Mouse (Mus musculus) megakaryocyte, adult 5-6 weeks (primary cell): Measurements from ENCODE around the gene Slc38a10. TPM values are rescaled to one million over a fixed set of nuclear protein-coding genes. Genes with fewer than 3 reads are reported as not detected.

Source experiments
- ATAC-seq: 2 replicates; pipeline ENCODE4 v1.8.0; 2016; ENCODE audit warnings: mild to moderate bottlenecking, inconsistent platforms; ENCODE audit not compliant: poor library complexity, severe bottlenecking
- total RNA-seq, 2 experiments: library from RNA; stranded (forward) in 1 of 2; stranded (reverse) in 1 of 2; fragments of 153-499, 151-499 nt in 1 of 2; fragments of 221-1000, 200-1000 nt in 1 of 2; gene quantifications; 2 replicates each; pipeline versions ENCODE4 v1.2.3 to v1.2.4; 2015 to 2017

Gene Slc38a10
- total RNA-seq, 2 experiments from 2014 or later = 27.7 to 32.6 TPM

DNA sequence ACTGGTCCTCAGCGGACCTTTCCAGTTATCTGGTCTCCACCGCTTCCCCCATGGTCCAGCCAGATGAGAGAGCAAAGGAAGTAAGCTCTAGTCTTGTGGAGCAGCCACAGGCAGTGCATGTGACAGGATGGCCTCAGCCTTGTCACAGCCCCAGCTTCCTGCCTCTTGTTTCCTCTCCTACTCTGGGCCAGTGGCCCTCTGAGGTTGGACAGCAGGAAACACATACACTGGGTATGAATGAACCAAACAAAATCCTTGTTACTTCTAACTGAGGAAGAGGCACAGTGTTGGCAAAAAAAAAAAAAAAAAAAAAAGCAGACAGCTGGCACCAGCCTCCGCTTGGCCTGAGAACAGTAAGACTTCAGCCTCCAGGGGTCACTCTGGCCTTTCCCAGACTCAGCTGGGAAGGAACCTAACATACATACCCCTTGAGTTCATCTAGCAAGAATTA lies 8.5 kb downstream of the Slc38a10 start:
- peak; percentile 95 for ATAC-seq

DNA sequence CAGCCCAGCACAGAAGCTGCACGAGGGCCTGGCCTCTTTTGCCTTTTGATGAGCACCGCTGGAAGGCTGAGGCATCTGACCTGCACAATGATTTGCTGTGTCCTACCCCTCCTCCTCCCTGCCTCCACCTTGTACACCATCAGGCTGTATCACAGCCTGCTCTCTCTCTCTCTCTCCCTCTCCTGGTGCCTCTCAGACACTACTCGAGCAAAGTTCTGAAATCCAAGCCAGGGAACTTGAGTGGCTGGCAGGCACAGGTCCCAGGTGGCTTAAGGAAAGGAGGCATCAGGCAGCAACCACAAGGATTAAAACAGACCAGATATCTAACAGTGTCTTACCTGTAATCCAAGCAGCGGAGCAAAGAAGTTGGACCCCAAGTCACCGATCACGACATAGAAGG lies 10.9 kb downstream of the Slc38a10 start:
- ATAC-seq = no peak

DNA sequence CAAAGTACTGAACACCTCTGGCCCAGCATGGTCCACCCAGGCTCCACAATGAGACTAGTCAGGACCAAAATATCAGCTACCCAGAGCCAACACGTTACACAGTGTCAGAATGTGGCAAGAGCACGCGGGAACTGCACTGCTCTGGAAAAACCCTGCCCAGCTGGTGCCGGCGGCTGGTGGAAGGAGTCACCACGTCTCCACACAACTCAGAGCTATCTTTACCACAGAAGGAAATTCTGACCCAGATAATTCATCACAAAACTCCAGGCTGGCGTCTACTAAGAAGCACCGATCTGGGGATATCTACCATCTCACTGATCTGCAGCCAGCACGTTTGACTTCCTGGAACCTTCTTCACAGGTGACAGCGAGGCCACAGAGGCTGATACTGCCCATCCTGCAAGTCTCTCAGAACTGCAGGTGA lies 11.8 kb downstream of the Slc38a10 start:
- ATAC-seq = no peak; the same call in 1 of the 2 replicates

DNA sequence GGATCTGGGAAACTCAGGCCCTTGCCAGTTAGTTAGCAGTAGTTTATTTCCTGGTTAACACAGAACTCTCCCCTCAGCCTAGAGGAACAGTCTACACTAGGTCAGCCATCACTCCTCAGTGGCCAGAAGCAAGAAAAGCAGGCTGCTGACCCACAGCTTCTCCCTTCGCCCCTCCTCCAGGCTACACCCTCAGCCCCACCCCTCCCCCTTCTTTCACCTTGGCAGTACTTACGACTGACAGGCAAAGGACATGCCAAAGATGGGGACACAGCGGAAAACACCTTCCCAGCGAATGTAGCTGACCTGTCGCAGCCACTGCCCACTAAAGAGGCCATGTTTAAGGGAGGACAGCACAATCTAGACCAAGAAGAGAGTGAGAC lies 13.5 kb downstream of the Slc38a10 start:
- ATAC-seq = no peak

DNA sequence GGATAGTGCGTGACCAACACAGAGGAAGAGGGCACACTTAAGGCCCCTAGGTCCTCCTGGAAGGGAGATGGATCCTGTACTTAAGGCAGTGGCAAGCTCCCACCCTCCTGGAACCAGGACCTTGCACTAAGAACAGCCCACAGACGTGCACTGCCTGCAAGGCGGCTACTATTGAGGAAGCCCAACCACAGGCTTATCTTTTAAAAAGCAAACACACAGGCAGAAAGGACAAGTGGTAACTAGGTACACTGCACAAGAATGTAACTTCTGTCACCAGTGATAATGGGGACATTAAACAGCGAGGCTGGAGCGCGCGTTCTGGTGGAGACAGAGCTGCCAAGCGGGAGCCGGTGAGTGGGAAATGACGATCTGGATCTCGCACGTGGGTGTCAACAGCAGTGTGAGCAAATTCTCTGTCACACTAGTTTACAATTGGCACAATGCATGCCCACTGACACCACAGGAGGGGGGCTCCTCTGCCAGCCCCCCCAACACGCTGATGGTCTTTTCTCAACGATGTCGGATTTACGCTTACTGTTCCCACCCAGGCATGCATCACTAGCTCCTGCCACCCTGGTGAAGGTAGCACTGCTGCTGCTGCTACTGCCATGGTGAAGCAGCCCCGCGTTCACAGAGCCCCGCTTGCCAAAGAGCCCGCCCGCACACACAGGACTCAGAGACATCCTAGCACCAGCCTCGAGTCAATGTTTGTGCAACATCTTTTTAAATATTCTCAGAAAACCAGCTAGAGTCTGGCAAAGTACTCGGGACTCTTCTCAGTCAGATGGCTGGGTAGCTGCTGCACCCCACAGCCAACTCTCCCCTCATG lies 14.1 kb downstream of the Slc38a10 start:
- 0 out of 2 replicates have a peak, but pooled peaks have one; percentile 19 for ATAC-seq

DNA sequence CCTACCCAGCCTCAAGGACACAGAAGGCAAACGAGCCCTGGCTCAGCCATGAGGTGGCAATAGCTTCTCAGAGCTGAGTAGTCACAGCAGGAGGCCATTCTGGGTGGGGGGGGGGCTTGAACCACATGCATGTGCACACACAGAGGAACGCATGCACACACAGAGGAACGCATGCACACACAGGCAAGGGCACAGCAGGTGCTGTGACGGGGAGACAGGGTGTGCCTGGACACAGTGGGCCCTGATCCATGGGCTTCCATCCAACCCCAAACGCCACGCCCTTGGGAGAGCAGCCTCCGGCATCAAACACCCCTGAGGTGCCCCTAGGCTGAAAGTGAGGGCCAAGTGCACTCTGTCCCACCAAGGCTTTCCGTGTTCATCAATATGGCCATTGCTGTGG lies 15.0 kb downstream of the Slc38a10 start:
- no peak for ATAC-seq

DNA sequence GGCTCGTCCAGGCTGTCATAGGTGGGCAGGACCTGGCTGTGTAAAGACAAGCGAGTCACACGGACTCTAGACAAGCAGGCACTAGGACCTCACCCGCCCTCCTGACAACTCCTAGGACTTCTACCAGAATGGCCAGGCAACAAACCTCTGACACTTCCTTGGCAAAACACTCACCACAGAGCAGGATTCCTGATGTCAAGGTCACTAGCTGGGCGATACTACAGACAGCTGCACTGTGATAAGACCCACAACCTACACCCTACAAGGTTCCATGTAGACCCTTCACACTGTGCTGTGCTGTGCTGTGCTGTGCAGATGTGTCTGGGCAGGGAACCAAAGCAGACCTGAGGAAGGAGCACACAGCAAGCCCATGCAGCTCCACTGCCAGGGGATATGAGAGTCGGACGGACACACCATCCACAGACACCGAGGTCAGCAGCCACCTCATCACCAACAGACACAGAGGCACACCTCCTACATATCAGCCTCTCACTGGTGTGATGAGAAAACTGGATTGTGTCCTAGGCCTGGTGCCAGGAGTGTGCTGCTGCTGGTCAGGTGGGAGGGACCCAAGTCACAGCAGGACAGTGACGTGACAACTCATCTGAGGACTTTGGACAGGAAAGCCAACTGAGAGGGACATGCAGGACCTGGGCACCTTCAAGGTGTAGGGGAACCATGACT lies 16.2 kb downstream of the Slc38a10 start:
- no peak for ATAC-seq

DNA sequence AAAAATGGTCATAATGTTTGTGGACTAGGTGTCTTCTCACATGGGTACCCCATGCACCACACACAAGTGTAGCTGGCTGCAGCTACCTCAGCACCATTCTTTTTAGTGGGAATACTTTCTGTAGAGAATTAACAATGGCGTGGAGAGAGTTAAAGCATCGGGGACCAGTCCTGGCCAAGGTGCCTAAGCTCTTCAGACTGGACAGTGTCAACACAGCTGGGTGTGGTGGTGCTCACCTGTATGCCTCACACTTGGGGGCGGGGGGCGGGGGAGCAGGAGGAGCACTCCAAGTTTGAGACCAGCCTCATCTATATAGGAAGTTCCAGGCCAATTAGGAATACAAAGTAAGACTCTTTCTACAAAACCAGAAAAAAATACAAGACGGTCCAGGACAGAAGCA lies 17.0 kb downstream of the Slc38a10 start:
- ATAC-seq = no peak

DNA sequence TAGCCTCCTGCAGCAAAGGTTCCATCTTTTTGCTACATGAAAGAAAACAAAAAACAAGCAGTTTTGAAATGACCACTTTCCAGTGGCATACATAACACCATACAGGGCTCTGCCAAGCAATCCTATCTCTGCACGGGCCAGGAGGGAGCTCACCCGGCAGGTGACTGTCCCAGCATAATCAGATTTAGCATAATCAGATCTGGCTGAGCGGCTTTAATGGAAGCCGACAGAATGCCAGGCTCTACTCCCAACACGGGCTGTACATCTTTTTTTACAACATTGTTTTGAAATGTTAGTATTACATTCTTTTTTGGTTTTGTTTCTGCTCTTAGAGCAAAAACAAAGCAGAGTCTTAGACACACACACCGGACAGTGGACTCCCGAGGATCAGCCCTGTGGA lies 21.9 kb downstream of the Slc38a10 start:
- ATAC-seq = no peak

DNA sequence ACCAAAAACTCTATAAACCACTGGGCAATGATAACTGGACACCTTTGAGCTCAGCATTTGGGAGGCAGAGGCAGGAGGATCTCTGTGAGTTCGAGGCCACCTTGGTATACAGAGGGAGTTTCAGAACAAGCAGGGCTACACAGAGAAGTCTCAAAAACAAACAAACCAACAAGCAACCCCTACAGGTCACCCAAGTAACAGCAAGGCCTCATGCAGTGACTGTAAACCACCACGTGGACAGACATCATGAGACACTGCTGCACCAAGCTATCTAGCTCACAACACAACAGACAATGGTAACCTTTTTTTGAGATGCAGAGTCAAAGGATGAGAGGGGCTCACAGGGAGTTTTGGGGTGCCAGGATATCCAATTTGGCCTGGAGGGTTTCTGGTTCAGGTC lies 24.3 kb downstream of the Slc38a10 start:
- ATAC-seq = no peak

DNA sequence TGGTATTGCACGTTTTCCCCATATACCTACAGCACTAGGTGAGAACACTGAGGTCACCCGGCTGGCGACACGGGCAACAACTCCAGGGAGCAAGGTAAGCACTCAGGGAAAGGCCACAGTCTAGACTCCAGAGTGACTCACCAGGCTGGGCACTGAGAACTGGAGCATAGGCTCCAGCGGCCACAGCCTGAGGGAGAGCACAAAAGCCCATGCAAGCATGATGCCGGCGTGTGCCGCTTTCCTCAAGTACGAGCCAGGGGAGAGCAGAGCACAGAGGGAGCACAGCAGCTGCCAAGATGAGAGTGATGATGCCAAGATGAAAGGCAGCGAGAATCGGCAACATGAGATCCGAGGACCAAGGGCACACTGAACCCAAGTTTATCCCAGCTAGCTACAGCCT lies 29.0 kb downstream of the Slc38a10 start:
- ATAC-seq = no peak

DNA sequence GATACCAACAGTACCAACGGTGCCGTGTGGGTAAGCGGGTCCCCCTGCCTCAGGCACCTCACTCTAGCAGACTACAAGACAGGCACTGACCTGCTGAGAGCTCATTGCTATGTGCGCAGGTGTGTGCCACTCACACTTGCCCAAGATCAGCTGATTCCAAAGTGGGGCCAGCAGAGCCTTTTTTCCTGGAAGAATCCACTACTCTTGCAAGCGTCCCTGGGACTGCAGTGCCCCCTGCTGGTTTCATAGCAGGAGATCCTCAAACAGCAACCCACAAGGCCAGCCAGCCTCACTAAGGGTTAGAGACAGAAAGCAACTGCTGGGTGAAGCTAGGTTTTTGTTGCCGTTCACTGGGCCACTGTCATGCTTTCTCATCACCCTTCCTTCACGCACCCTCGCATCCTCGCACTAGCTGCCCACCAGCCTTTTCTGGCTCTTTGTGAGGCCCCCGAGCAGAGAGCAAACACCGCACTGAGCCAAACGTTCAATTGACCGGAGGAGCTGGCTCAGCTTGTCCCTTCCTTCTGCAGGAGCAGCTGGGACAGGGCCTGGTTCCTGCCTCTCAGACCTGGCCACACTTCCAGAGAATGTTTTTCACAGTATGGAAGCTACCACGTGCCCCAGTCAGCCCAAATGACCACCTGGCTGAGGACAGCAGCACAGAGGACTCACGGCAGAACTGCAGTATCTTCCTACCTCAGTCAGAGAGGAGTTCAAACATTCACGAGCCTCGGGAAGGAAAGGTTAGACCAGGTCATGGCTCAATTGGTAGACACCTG lies 30.3 kb downstream of the Slc38a10 start:
- ATAC-seq = peak; percentile 35; the same call in 1 of the 2 replicates

DNA sequence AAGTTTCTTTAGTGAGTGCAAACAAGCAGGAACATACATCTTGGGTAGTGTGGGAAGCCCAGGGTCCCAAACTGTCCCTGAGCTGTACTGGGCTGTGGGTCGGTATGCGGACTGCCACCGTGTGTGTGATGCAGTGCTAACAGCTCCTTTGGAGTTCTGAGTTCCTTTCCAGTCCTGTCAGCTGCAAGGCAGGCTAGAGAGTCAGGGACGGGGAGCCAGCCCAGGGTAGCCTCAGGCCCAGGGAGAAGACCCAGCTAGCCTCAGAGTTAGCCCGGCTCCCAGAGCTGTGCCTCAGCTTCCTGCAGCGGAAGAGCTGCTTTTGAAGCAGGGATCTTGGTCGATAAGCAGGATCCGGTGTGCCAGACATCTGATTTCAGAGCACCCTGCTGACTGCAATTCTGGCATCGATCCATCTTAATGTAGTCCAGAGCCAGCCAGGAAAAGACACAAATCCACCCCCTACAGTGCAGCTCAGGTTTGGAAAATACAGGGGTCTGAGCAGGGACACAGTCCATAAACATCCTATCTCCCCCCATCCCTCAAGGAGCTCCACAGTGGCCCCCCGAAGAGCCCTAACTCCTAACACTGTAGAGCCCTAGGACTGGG lies 31.1 kb downstream of the Slc38a10 start:
- no peak for ATAC-seq

DNA sequence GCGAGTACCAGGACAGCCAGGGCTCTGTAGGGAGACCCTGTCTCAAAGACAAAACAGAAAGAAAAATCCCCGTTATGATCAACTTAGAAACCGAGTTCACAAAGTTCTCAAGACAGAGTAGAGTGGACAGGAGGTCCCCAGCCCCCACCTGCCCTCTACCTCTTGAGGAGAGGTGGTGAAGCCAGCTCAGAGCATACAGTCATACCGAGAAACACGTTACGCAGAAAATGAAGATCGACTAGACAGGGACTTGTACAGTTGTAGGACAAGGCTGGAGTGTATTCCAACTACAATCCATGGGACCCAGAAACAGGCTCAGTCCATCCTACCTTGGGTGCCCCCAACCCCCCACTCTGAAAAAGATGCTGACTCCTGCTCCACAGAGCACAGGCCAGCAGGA lies 32.0 kb downstream of the Slc38a10 start:
- no peak for ATAC-seq

DNA sequence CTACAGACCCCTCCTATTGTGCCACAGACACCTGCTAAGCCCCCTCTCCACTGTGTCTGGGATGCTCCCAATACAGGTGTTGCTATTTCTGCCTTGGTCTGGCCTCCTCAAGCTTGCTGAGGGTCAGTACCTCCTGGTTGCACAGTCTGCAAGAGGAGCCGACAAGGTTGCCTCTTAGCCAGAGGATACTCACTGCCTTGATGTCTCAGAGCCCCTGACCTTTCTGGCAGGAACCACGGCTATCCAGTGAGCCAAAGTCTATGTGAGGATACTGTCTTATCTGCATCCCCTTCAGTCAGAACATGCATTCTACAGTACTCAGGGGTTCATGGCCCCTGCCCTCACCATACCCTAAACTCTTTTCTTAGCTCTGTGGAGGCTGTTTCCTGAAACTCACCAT lies 33.5 kb downstream of the Slc38a10 start:
- no peak for ATAC-seq

DNA sequence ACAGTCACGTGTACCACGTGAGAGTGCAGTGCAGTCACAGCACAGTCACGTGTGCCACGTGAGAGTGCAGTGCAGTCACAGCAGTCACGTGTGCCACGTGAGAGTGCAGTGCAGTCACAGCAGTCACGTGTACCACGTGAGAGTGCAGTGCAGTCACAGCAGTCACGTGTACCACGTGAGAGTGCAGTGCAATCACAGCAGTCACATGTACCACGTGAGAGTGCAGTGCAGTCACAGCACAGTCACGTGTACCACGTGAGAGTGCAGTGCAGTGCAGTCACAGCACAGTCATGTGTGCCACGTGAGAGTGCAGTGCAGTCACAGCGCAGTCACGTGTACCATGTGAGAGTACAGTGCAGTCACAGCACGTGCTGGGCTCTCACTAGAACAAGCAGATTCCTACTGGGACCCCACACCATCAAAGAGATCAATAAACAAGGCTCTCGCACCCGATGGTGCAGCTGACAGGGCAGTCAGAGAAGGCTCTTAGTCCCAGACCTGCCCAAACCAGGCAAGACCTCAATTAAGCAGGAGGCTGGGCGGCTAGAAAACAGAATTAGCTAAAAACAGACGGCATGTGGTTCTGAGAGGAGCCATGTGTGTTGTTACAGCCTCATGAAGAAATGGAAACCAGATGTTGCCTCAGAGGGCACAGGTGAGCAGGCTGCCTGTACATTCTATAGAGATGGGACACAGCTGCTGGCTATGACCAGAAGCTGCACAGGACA lies 36.5 kb downstream of the Slc38a10 start:
- no peak for ATAC-seq

DNA sequence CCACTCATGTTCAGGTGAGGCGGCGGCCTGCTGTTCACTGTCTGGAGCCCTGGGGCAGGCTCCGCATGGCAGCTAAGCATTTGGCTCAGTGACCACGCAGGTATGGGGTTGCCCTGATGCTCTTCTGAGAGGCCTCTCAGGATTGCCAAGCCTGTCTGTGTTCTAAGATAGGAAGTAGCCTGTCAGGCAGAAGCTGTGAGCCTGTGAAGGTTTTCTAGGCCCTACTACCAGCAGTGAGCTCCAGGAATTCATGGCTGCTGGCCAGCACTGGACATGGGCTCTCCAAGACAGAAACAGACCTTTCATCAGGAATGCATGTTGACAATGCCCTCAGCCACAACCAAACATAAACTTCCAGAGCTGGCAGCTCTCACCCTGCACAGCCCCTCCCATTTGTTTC lies 39.0 kb downstream of the Slc38a10 start:
- no peak for ATAC-seq

DNA sequence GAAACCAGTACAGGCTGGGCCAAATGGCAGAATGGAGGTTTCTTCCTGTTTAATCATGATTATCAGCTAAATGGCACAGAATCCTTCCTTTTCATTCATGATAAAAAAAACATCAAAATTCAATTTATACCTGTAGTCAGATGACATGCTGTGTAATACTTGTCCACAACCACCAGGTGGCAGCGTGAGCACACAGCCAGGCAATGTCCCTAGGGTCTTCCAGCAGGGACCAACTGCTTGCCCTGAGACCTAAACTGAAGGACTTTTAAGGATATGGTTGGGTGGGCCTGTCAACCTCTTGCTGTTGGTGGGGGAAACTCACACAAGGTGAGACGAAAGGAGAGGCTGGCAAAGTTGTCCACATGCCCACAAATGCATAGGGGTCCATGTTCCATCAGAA lies 40.1 kb downstream of the Slc38a10 start:
- ATAC-seq = peak; percentile 67; the same call in 1 of the 2 replicates

DNA sequence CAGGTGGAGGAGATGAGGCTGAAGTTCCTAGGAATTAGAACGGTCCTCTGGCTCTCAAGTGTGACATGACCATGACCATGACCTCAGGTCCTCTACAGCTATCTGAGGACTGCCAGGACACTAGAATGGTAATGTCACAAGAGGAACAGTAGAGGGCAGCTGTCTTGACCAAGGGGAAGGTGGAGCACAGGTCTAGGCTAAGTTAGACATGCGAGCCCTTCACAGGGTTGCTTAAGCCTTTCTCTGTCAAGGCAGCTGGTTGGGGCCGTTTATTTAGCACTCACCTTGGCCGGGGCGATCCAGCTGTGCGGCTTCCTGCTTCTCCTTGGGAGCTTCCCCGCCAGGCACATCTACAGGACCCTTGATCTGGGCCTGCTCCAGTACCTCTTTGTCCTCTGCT lies 40.6 kb downstream of the Slc38a10 start:
- 0 out of 2 replicates have a peak, but pooled peaks have one; percentile 14 for ATAC-seq

DNA sequence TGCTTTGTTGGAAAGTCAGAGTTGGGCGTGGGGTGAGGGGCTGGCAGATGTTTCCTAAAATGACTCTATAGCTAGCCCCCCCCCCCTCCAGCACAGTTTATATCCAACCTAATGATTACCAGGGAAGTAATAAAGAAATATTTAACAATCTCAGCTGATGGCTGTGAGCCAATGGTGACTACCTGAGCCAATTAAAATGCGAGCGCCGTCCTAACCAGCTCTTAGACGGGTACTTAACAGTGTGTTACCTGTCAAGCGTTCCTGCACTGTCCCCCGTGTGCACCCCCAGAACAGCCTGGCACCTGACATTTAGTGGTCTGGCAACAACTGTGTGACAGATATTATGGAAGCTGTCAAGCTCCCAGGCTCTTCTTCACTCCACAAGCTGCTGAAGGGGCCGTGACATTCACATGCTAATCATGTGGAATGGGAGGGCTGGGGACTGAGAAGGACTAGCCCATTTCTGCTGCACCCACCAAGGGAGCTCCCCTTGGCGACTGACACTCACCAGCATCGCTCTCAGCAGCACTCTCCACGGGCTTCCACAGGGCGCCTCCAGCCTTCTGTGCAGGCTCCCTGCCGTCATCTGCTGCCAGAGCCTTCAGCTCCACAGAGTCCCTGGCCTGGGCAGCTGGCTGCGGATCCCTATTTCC lies 41.5 kb downstream of the Slc38a10 start:
- ATAC-seq = no peak
